Mouse (Mus musculus) ES-E14 (cell line): Measurements from ENCODE around the gene Tbrg4. TPM values are rescaled to one million over a fixed set of nuclear protein-coding genes. Genes with fewer than 3 reads are reported as not detected.

Experiments used
- DNase-seq: peaks from one replicate; pipeline ENCODE4 v3.0.0-alpha.2; 2013; ENCODE audit warnings: low read depth, low spot score
- H3K27ac ChIP-seq: 2 replicates; pipeline ENCODE4 v1.5.1; 2012; ENCODE audit warnings: low read depth, mild to moderate bottlenecking, low read length, moderate library complexity, mixed read lengths; ENCODE audit not compliant: poor library complexity, insufficient read depth, severe bottlenecking
- H3K36me3 ChIP-seq: 2 replicates; pipeline ENCODE4 v1.6.1; 2012; ENCODE audit warnings: mild to moderate bottlenecking, low read length, moderate library complexity, mixed read lengths; ENCODE audit not compliant: control insufficient read depth, poor library complexity, insufficient read depth, severe bottlenecking
- H3K4me1 ChIP-seq, 2 experiments: fragments of 150-350 bp in 1 of 2; sonication (generic) in 1 of 2; 2 replicates each; pipeline ENCODE4 v1.6.1; 2012; ENCODE audit warnings: low read length in 2 of 2, mild to moderate bottlenecking in 1 of 2, mixed read lengths in 1 of 2; ENCODE audit not compliant: control insufficient read depth in 2 of 2, insufficient read depth in 2 of 2, poor library complexity in 1 of 2
- H3K4me3 ChIP-seq, 2 experiments: fragments of 150-350 bp in 1 of 2; sonication (generic) in 1 of 2; 2 replicates each; pipeline ENCODE4 v1.5.1; 2012; ENCODE audit warnings: low read length in 2 of 2, low read depth in 1 of 2, mild to moderate bottlenecking in 1 of 2, mixed read lengths in 1 of 2; ENCODE audit not compliant: insufficient read depth in 1 of 2, poor library complexity in 1 of 2, severe bottlenecking in 1 of 2
- H3K9ac ChIP-seq: 2 replicates; pipeline ENCODE4 v1.6.1; 2012; ENCODE audit warnings: low read depth, mild to moderate bottlenecking, low read length, mixed read lengths; ENCODE audit not compliant: poor library complexity, insufficient read depth, severe bottlenecking
- H3K9me3 ChIP-seq: fragments of 150-350 bp; sonication (generic); 2 replicates; pipeline ENCODE4 v1.6.1; 2012; ENCODE audit warnings: low read depth, mild to moderate bottlenecking, low read length; ENCODE audit not compliant: control insufficient read depth, insufficient read depth
- CHD2 ChIP-seq: IDR thresholded peaks from 2 replicates; pipeline ENCODE4 v1.6.1; 2014; ENCODE audit warnings: mild to moderate bottlenecking, low read depth, low read length, inconsistent platforms
- HCFC1 ChIP-seq: IDR thresholded peaks from 2 replicates; pipeline ENCODE4 v1.6.1; 2012; ENCODE audit warnings: low read length, inconsistent platforms, borderline replicate concordance; ENCODE audit not compliant: insufficient read depth
- MAFK ChIP-seq: IDR thresholded peaks from 2 replicates; pipeline ENCODE4 v1.6.1; 2014; ENCODE audit warnings: mild to moderate bottlenecking, low read depth, low read length, inconsistent platforms; ENCODE audit not compliant: insufficient read depth
- ZC3H11A ChIP-seq: IDR thresholded peaks from 2 replicates; pipeline ENCODE4 v1.6.1; 2012; ENCODE audit warnings: low read depth, mild to moderate bottlenecking, inconsistent platforms, low read length, borderline replicate concordance
- ZNF384 ChIP-seq: IDR thresholded peaks from 2 replicates; pipeline ENCODE4 v1.6.1; 2012; ENCODE audit warnings: low read depth, low read length, inconsistent platforms
- in situ Hi-C, 2 experiments: fragments of 600-800 bp; cut with MboI; formaldehyde crosslinking; loops; one replicate each; pipeline ENCODE4 v1.15.1; 2025; ENCODE audit warnings: low sequenced_read_pairs in 2 of 2, inconsistent platforms in 1 of 2; ENCODE audit not compliant: unreplicated experiment in 2 of 2
- total RNA-seq: library from RNA; depleted of rRNA; stranded (reverse); fragments of 300-350 nt; gene quantifications from 2 replicates; pipeline ENCODE4 v1.2.3, GENCODE M21; 2012

The Tbrg4 gene
- total RNA-seq, 1 experiment, result 178 TPM

GRCm38 (mm10) chr11:6601649-6602480 is 24.0 kb downstream of the Tbrg4 start:
- no peak for DNase-seq
- in situ Hi-C loops, result no loop called here
- Histone ChIP-seq H3K4me3 (no peak overlapping the region), H3K9ac (no peak overlapping the region), H3K9me3 (no peaks in the 10 kb centered on the region), H3K36me3 (peaks cover 8% of the 10 kb centered on the region; the same call in 1 of the 2 replicates), H3K27ac (no peak overlapping the region), H3K4me1 (peaks cover 2 to 13% of the 10 kb centered on the region in 2 experiments; a peak in 3 of 4 replicates)
- no peak for TF ChIP-seq HCFC1
- no peak for TF ChIP-seq MAFK
- TF ChIP-seq ZNF384, result no peak
- no peak for TF ChIP-seq ZC3H11A
- TF ChIP-seq CHD2, result no peak

- peaks cover 2 to 13% of the 10 kb centered on the region in 2 experiments; a peak in 3 of 4 replicates for H3K4me1 ChIP-seq
- H3K36me3 ChIP-seq, result peaks cover 17% of the 10 kb centered on the region
- no peak overlapping the region for H3K9ac ChIP-seq
- no peak for DNase-seq
- in situ Hi-C loops, result no loop called here
- no peak overlapping the region for H3K27ac ChIP-seq
- TF ChIP-seq ZC3H11A (no peak), MAFK (no peak), HCFC1 (no peak)
- no peak overlapping the region for H3K4me3 ChIP-seq
- no peaks in the 10 kb centered on the region for H3K9me3 ChIP-seq
These were observed 25.5 kb downstream of the Tbrg4 start for GRCm38 (mm10) chr11:6600284-6600944.

GRCm38 (mm10) chr11:6599831-6600230 is 26.0 kb downstream of the Tbrg4 start:
- Histone ChIP-seq H3K36me3 (peaks cover 17% of the 10 kb centered on the region), H3K27ac (no peak overlapping the region), H3K4me1 (peaks cover 2 to 13% of the 10 kb centered on the region in 2 experiments; a peak in 3 of 4 replicates), H3K4me3 (no peak overlapping the region), H3K9ac (no peak overlapping the region), H3K9me3 (no peaks in the 10 kb centered on the region)
- in situ Hi-C loops, result no loop called here
- no peak for DNase-seq
- TF ChIP-seq HCFC1, result no peak
- no peak for TF ChIP-seq MAFK
- TF ChIP-seq ZNF384, result no peak
- TF ChIP-seq ZC3H11A, result no peak
- TF ChIP-seq CHD2, result no peak

- peaks cover 17% of the 10 kb centered on the region for H3K36me3 ChIP-seq
- H3K9me3 ChIP-seq, result no peaks in the 10 kb centered on the region
- TF ChIP-seq MAFK (no peak), HCFC1 (no peak), ZNF384 (no peak), CHD2 (no peak), ZC3H11A (no peak)
- no peak overlapping the region for H3K9ac ChIP-seq
- H3K27ac ChIP-seq, result no peak overlapping the region
- in situ Hi-C loops, result no loop called here
- DNase-seq, result no peak
- H3K4me3 ChIP-seq, result no peak overlapping the region; a peak in 1 of 4 replicates
- peaks cover 2 to 13% of the 10 kb centered on the region in 2 experiments; a peak in 3 of 4 replicates for H3K4me1 ChIP-seq
These were observed 26.7 kb downstream of the Tbrg4 start for GRCm38 (mm10) chr11:6599011-6599681.
